Mouse (Mus musculus) inflammation-experienced regulatory T-cells, adult 16 weeks (primary cell): Measurements from ENCODE around the gene Frrs1. TPM values are rescaled to one million over a fixed set of nuclear protein-coding genes. Genes with fewer than 3 reads are reported as not detected.

Experiments used
- polyA plus RNA-seq: library from polyadenylated mRNA; unstranded; fragments of 100-300 nt; shearing (Covaris generic); gene quantifications from one replicate; pipeline ENCODE4 v1.2.1, GENCODE M21; 2017

Gene Frrs1
- polyA plus RNA-seq, result 25.3 TPM

DNA sequence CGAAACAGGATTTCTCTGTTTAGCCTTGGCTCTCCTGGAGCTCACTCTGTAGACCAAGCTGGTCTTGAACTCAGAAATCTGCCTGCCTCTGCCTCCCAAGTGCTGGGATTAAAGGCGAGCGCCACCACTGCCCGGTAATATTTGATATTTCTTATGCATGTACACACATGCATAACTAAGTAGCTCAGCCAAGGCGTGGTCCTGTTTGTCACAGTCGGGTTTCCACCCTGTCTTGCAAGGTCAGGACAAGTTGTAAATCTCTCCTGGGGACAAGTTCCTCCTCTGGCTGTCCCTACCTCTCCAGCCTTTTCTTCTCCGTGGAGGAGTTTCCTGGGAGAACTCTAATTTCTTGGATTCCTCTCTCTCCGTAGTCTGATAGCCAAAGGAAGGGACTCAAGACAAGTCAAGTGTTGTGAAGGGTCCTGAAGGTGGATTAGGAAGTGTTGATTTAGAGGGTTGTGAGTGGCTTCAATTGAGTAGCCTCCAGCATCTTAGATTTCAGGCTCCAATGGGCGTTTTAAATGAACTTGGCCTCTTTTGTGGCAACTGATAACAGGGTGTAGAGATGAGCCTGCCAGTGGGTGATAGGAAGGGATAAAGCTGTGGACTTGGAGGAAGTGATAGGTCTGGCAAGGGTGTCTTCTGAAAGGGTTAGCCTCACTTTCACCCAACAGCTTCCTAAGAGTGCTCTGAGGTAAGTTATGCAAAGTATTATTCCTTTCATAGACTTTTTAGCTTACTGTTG, at the start of gene Frrs1:
Gene Frrs1, plus strand, starts transcription at position 524 of the 745 bp plus-strand sequence.

Other genes with a start within 250 kb of the Frrs1 start
- 48.1 TPM for gene Trmt13, start 244.9 kb upstream of the Frrs1 start, polyA plus RNA-seq
- 92.8 TPM for gene Mfsd14a, start 196.8 kb upstream of the Frrs1 start, polyA plus RNA-seq
- gene Gm43191, start 178.2 kb upstream of the Frrs1 start, polyA plus RNA-seq, result not detected
- gene Slc35a3, start 146.6 kb upstream of the Frrs1 start, polyA plus RNA-seq, result 7.2 TPM
- 6.3 TPM for gene Agl, start 51.3 kb upstream of the Frrs1 start, polyA plus RNA-seq
- not detected for gene 4930455H04Rik, start 108.8 kb downstream of the Frrs1 start, polyA plus RNA-seq
- not detected for gene Palmd, start 109.5 kb downstream of the Frrs1 start, polyA plus RNA-seq